ENCODE assay signal across 8 mouse cellular contexts in the genomic region with DNA sequence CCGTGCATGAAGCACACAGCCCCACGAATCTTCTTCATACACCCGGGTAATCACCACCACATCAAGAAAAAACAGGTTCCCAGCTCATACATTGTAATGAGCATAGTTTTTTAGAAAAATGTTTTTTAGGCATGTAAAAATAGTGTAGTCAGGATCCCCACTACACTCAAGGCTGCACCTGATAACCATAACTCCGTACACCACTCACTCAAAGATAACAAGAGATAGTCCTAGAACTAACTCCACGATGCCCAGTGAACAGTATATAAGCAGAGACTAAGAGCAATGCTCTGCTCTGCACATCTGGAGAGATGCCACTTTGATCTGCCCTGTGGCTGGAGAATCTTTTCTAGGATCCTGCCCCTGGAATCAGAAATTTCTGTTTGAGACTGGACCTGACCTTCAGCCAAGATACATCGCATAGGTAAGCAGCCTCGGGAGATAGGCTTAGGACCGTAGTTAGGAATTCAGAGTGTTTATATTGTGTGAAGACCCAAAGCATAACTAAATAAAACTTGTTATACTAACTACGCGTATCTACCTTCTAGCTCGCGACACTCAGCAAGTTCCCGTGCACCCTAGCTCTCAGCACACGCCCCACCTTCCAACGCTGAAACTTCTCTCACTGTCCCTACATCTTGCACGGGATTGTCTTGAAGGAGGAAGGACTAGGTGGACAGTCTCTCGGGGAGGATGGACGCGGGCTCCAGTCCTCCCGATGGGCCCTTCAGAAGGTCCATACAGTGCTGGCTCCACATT. TPM values are rescaled to one million over a fixed set of nuclear protein-coding genes. Genes with fewer than 3 reads are reported as not detected.
A peak's percentile ranks its signal among the peaks of the same experiment; 100 is the strongest.
DNase-seq lines count a peak whose midpoint lies in the region; ATAC-seq and TF ChIP-seq lines count a peak whose summit lies in the region.

No protein-coding gene starts in this region.

- H3K27me3 ChIP-seq in kidney, postnatal 0 days (ENCODE audit: insufficient read depth, low read length): no peaks in the 10 kb centered on the region
- H3K27me3 ChIP-seq in heart, embryonic 15.5 days: 0 out of 2 replicates have a peak, but pooled peaks cover 5% of the 10 kb centered on the region
- peaks cover 14% of the 10 kb centered on the region; the same call in 1 of the 2 replicates for H3K27me3 ChIP-seq in liver, embryonic 15.5 days

- no peaks in the 10 kb centered on the region for H3K36me3 ChIP-seq in kidney, postnatal 0 days (ENCODE audit: insufficient read depth, low read length)
- H3K36me3 ChIP-seq in heart, embryonic 15.5 days: no peaks in the 10 kb centered on the region
- no peaks in the 10 kb centered on the region for H3K36me3 ChIP-seq in liver, embryonic 15.5 days (replicated peaks)

- peak overlapping the region; percentile 65 for H3K9ac ChIP-seq in kidney, postnatal 0 days (ENCODE audit: low read depth, low read length)
- peak overlapping the region; percentile 75 for H3K9ac ChIP-seq in heart, embryonic 15.5 days
- H3K9ac ChIP-seq in liver, embryonic 15.5 days: peak overlapping the region; percentile 84

- peak overlapping the region; percentile 68 for H3K4me3 ChIP-seq in kidney, postnatal 0 days (replicated peaks; ENCODE audit: low read depth, low read length)
- H3K4me3 ChIP-seq in brown adipose tissue, adult 24 weeks (ENCODE audit: insufficient read depth, low read depth, low read length): peak overlapping the region; percentile 91
- peak overlapping the region; percentile 87 for H3K4me3 ChIP-seq in heart, embryonic 15.5 days
- peak overlapping the region; percentile 91 for H3K4me3 ChIP-seq in liver, embryonic 15.5 days (replicated peaks)

- no peaks in the 10 kb centered on the region for H3K9me3 ChIP-seq in kidney, postnatal 0 days (replicated peaks; ENCODE audit: low read length)
- no peaks in the 10 kb centered on the region for H3K9me3 ChIP-seq in heart, embryonic 15.5 days (replicated peaks)
- no peaks in the 10 kb centered on the region for H3K9me3 ChIP-seq in liver, embryonic 15.5 days (replicated peaks)

- peak overlapping the region; percentile 82 for H3K4me2 ChIP-seq in kidney, postnatal 0 days (ENCODE audit: low read length)
- H3K4me2 ChIP-seq in heart, embryonic 15.5 days: peak overlapping the region; percentile 84
- H3K4me2 ChIP-seq in liver, embryonic 15.5 days: peak overlapping the region; percentile 96

- H3K4me1 ChIP-seq in kidney, postnatal 0 days (replicated peaks; ENCODE audit: insufficient read depth, low read length): 0 out of 2 replicates have a peak, but pooled peaks cover 15% of the 10 kb centered on the region
- H3K4me1 ChIP-seq in brown adipose tissue, adult 24 weeks (ENCODE audit: control insufficient read depth, insufficient read depth, insufficient read length, low read length): no peaks in the 10 kb centered on the region
- peaks cover 7% of the 10 kb centered on the region; the same call in 1 of the 2 replicates for H3K4me1 ChIP-seq in heart, embryonic 15.5 days (replicated peaks)
- H3K4me1 ChIP-seq in liver, embryonic 15.5 days (replicated peaks): peaks cover 41% of the 10 kb centered on the region

- TF ChIP-seq CTCF in kidney, postnatal 0 days (IDR thresholded peaks at IDR 0.05; ENCODE audit: low read depth): no peak

- no peak for ATAC-seq in kidney, postnatal 0 days (replicated peaks; ENCODE audit: low FRiP score, low read depth)
- ATAC-seq in heart, embryonic 15.5 days (replicated peaks; ENCODE audit: insufficient number of reproducible peaks, insufficient read depth, low FRiP score, low read depth): no peak
- peak; percentile 23 for ATAC-seq in liver, embryonic 15.5 days (ENCODE audit: insufficient read depth)

- 17% methylated on average over 20 of the region's 20 CpGs for WGBS in kidney, postnatal 0 days
- whole genome bisulfite sequencing in heart, embryonic 15.5 days: 11% methylated on average over 20 of the region's 20 CpGs
- 6% methylated on average over 20 of the region's 20 CpGs for WGBS in liver, embryonic 15.5 days (ENCODE audit: insufficient replicate concordance)

- intact Hi-C loops in left cerebral cortex, postnatal 36 days (cut with DNase I): loop anchor here (10.0 kb wide), 1 partner anchor 138 kb away; no protein-coding TSS in a partner anchor
- intact Hi-C loops in gastrocnemius, postnatal 36 days (cut with DNase I): no loop called here

- DNase-seq in kidney, postnatal 0 days (ENCODE audit: low spot score): no peak
- DNase-seq in kidney, adult 9 months: no peak
- DNase-seq in retina, embryonic 14.5 days (ENCODE audit: low spot score): no peak
- DNase-seq in left cerebral cortex, postnatal 36 days (ENCODE audit: low spot score in 2 of 2): no peak
- DNase-seq in gastrocnemius, postnatal 36 days: no peak

- H3K27ac ChIP-seq in kidney, postnatal 0 days: peak overlapping the region; percentile 51
- peak overlapping the region; percentile 25; the same call in 1 of the 2 replicates for H3K27ac ChIP-seq in brown adipose tissue, adult 24 weeks (replicated peaks; ENCODE audit: low read depth, low read length)
- peak overlapping the region; percentile 80 for H3K27ac ChIP-seq in heart, embryonic 15.5 days
- H3K27ac ChIP-seq in liver, embryonic 15.5 days (replicated peaks): peak overlapping the region; percentile 89

RNA-seq across cellular contexts. Expression of gene Far1, which starts 0.9 kb away (rescaled TPM):
- polyA plus RNA-seq in kidney, postnatal 0 days (2015; fragmentation: Nextera tagmentation; extraction: Ambion mirVana): 80.4 and 90.6 TPM in 2 replicates
- 8.4 and 9.4 TPM in 2 replicates for polyA plus RNA-seq in brown adipose tissue, adult 24 weeks (2012; ENCODE audit: insufficient read depth, insufficient read length, missing spikeins)
- 43.5 and 44.5 TPM in 2 replicates for polyA plus RNA-seq in heart, embryonic 15.5 days (2015; fragmentation: Nextera tagmentation; extraction: Ambion mirVana)
- polyA plus RNA-seq in liver, embryonic 15.5 days (2015; fragmentation: Nextera tagmentation; extraction: Ambion mirVana): 20.7 and 22.2 TPM in 2 replicates
- total RNA-seq in left cerebral cortex, postnatal 36 days (2021): 100 to 1,000 TPM in 1 of 2 experiments, 10 to 100 TPM in 1; 92.2 to 143 TPM
- 1 to 10 TPM; 8.9 to 9.2 TPM for total RNA-seq in gastrocnemius, postnatal 36 days (2021)

Comparison
In these comparisons a context has a peak if more than half of its experiments do, and no peak if none do; other contexts are left out.
1. H3K27ac ChIP-seq: peak in every context shown above with its lines; median percentile 89 in liver, embryonic 15.5 days; 80 in heart, embryonic 15.5 days; 51 in kidney, postnatal 0 days; 25 in brown adipose tissue, adult 24 weeks.